Mouse (Mus musculus) G1E-ER4 (cell line): ENCODE measurements around the gene Olfr1018. TPM values are rescaled to one million over a fixed set of nuclear protein-coding genes. Genes with fewer than 3 reads are reported as not detected.

Source experiments
- GATA1 ChIP-seq: IDR thresholded peaks from one replicate; pipeline ENCODE4 v1.8.0; 2012; ENCODE audit warnings: low read length, inconsistent platforms
- polyA plus RNA-seq: library from polyadenylated mRNA; stranded (reverse); fragments of >175 nt; gene quantifications from 2 replicates; pipeline ENCODE4 v1.2.3, GENCODE M21; 2012

Gene Olfr1018
- not detected in 2 replicates for polyA plus RNA-seq

GRCm38 (mm10) chr2:85818179-85818578 is at the start of gene Olfr1018:
TSS of gene Olfr1018 (plus strand) at chr2:85818479.
- no peak for TF ChIP-seq GATA1

DNA sequence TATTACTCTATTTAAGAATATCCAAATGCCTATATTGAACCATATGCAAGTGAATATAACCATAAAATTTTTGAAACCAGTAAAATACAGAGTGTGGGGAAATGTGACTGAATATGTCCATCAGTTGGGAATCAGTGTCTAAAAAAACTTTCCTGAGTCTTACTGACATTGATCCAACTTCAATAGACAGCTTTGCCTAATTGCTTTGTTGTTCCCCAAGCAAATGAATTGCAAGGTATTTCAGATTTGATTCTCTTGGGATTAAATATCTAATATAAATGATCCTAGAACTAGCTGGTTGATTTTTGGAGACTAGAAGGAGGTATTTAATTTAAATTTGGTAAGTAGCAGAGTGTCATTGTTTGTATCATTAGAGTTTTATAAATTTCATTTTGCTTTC is 45.9 kb upstream of the Olfr1018 start, which contains the start of gene Olfr1014:
TSS of gene Olfr1014 (plus strand) at position 301 of the 400 bp plus-strand sequence.
- no peak for TF ChIP-seq GATA1

DNA sequence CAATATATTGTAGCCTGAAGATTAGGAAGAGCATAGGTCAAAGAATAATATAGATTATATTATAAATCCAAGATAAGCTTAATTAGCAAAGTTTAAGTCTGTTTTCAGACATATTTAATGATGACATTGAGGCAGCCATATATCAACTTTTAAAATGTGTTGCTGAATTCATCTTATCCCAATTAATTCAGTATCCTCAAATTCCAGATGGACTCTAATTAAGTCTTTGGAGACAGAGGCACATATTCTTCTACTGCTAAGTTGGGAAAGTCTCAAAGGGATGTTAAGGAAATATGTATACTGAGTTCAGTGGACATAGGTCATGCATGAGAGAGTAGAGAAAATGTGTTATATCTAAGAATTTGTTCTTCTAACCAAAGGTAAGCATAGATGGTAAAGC is 36.6 kb upstream of the Olfr1018 start, which contains the start of gene Olfr1015:
TSS of gene Olfr1015 (plus strand) at position 301 of the 400 bp plus-strand sequence.
- TF ChIP-seq GATA1, result no peak

- TF ChIP-seq GATA1, result no peak
These were observed 25.9 kb upstream of the Olfr1018 start for GRCm38 (mm10) chr2:85792331-85792730.

DNA sequence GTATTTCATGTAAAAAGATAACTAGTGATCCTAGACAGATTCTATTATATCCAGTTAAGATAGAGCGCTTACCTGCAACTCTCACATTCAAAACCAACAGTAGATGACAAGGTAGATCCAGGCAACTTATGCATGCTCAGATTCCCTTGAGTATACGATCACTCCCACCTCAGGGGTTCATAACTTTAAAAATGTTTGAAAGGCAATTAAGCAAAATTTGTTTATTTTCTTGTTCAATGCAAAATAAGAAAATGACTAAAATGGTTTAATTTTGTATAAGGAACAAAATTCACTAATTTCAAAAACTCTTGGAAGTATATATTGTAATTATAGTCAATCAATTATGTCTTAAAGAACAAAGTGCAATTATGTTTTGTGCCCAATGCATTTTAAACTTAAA is 15.8 kb upstream of the Olfr1018 start, which contains the start of gene Olfr1016:
TSS of gene Olfr1016 (minus strand) at position 101 of the 400 bp plus-strand sequence.
- TF ChIP-seq GATA1, result no peak

- no peak for TF ChIP-seq GATA1
These were observed 13.8 kb upstream of the Olfr1018 start for GRCm38 (mm10) chr2:85804501-85804900.

GRCm38 (mm10) chr2:85845383-85845782 is 27.1 kb downstream of the Olfr1018 start, which contains the start of gene Olfr1019:
TSS of gene Olfr1019 (minus strand) at chr2:85845483.
- no peak for TF ChIP-seq GATA1

- TF ChIP-seq GATA1, result no peak
These were observed 28.5 kb downstream of the Olfr1018 start, which contains the start of gene Olfr1020 for GRCm38 (mm10) chr2:85846730-85847129. TSS of gene Olfr1020 (plus strand) at chr2:85847030.

- TF ChIP-seq GATA1, result no peak
These were observed 50.0 kb downstream of the Olfr1018 start, which contains the start of gene Olfr1022 for GRCm38 (mm10) chr2:85868294-85868693. TSS of gene Olfr1022 (plus strand) at chr2:85868594.

Other genes with a start within 250 kb of the Olfr1018 start
- not detected in 2 replicates for gene Olfr996, start 239.3 kb upstream of the Olfr1018 start, polyA plus RNA-seq
- gene Olfr998, start 229.5 kb upstream of the Olfr1018 start, polyA plus RNA-seq, result not detected in 2 replicates
- gene Olfr1000, start 206.6 kb upstream of the Olfr1018 start, polyA plus RNA-seq, result not detected in 2 replicates
- not detected in 2 replicates for gene Olfr1002, start 167.8 kb upstream of the Olfr1018 start, polyA plus RNA-seq
- not detected in 2 replicates for gene Olfr154, start 154.0 kb upstream of the Olfr1018 start, polyA plus RNA-seq
- not detected in 2 replicates for gene Olfr1006, start 139.7 kb upstream of the Olfr1018 start, polyA plus RNA-seq
- gene Olfr1008, start 129.0 kb upstream of the Olfr1018 start, polyA plus RNA-seq, result not detected in 2 replicates
- not detected in 2 replicates for gene Olfr1009, start 103.1 kb upstream of the Olfr1018 start, polyA plus RNA-seq
- not detected in 2 replicates for gene Olfr1012, start 55.7 kb upstream of the Olfr1018 start, polyA plus RNA-seq
- not detected in 2 replicates for gene Olfr1013, start 51.4 kb upstream of the Olfr1018 start, polyA plus RNA-seq
- not detected in 2 replicates for gene Olfr1014, start 45.8 kb upstream of the Olfr1018 start, polyA plus RNA-seq
- not detected in 2 replicates for gene Olfr1015, start 36.5 kb upstream of the Olfr1018 start, polyA plus RNA-seq
- not detected in 2 replicates for gene Olfr1016, start 15.9 kb upstream of the Olfr1018 start, polyA plus RNA-seq
- not detected in 2 replicates for gene Olfr1019, start 27.0 kb downstream of the Olfr1018 start, polyA plus RNA-seq
- not detected in 2 replicates for gene Olfr1020, start 28.6 kb downstream of the Olfr1018 start, polyA plus RNA-seq
- not detected in 2 replicates for gene Olfr1022, start 50.1 kb downstream of the Olfr1018 start, polyA plus RNA-seq
- gene Olfr1023, start 67.2 kb downstream of the Olfr1018 start, polyA plus RNA-seq, result not detected in 2 replicates
- not detected in 2 replicates for gene Olfr1024, start 86.6 kb downstream of the Olfr1018 start, polyA plus RNA-seq
- gene Olfr1025-ps1, start 96.7 kb downstream of the Olfr1018 start, polyA plus RNA-seq, result not detected in 2 replicates
- not detected in 2 replicates for gene Olfr1026, start 103.1 kb downstream of the Olfr1018 start, polyA plus RNA-seq
- gene Olfr1028, start 132.0 kb downstream of the Olfr1018 start, polyA plus RNA-seq, result not detected in 2 replicates
- gene Olfr1029, start 155.4 kb downstream of the Olfr1018 start, polyA plus RNA-seq, result not detected in 2 replicates
- gene Olfr1030, start 160.8 kb downstream of the Olfr1018 start, polyA plus RNA-seq, result not detected in 2 replicates
- gene Olfr1031, start 171.8 kb downstream of the Olfr1018 start, polyA plus RNA-seq, result not detected in 2 replicates
- gene Olfr1032, start 187.1 kb downstream of the Olfr1018 start, polyA plus RNA-seq, result not detected in 2 replicates
- gene Olfr1033, start 202.2 kb downstream of the Olfr1018 start, polyA plus RNA-seq, result not detected in 2 replicates
- not detected in 2 replicates for gene Olfr1034, start 227.4 kb downstream of the Olfr1018 start, polyA plus RNA-seq